Mouse (Mus musculus) E14TG2a.4 (cell line): ENCODE measurements around the gene Tent2.

Experiments
- CTCF ChIP-seq: conservative IDR thresholded peaks from 2 replicates; pipeline ENCODE4 v1.5.1; 2014; ENCODE audit warnings: low read length
- NANOG ChIP-seq: IDR thresholded peaks from 2 replicates; pipeline ENCODE4 v1.6.1; 2014; ENCODE audit warnings: borderline replicate concordance, low read length, mixed read lengths

- TF ChIP-seq CTCF (no peak), NANOG (no peak)
Observed at GRCm38 (mm10) chr13:93234267-93235039, 42.3 kb upstream of the Tent2 start.
